Mouse (Mus musculus) CH12.LX (cell line): ENCODE measurements around the gene Jsrp1. TPM values are rescaled to one million over a fixed set of nuclear protein-coding genes. Genes with fewer than 3 reads are reported as not detected.

Experiments
- DNase-seq: peaks from one replicate; pipeline ENCODE4 v3.0.0-alpha.2; 2013; ENCODE audit errors: extremely low read depth
- H3K27ac ChIP-seq: 2 replicates; pipeline ENCODE4 v1.5.1; 2012; ENCODE audit warnings: low read depth, mild to moderate bottlenecking, control low read depth, moderate library complexity; ENCODE audit not compliant: insufficient read depth
- H3K27me3 ChIP-seq: replicated peaks from 2 replicates; pipeline ENCODE3; 2012; ENCODE audit warnings: inconsistent platforms
- H3K36me3 ChIP-seq, 2 experiments: replicated peaks in 1 of 2; 2 replicates each; pipeline versions ENCODE3 to v1.6.1; 2012; ENCODE audit warnings: inconsistent platforms in 1 of 2, low read length in 1 of 2, mild to moderate bottlenecking in 1 of 2, mixed read lengths in 1 of 2, moderate library complexity in 1 of 2; ENCODE audit not compliant: control insufficient read depth in 1 of 2, insufficient read depth in 1 of 2
- H3K4me1 ChIP-seq, 2 experiments: 2 replicates each; pipeline ENCODE4 v1.6.1; 2012; ENCODE audit warnings: inconsistent platforms in 1 of 2, moderate library complexity in 1 of 2; ENCODE audit not compliant: insufficient read depth in 2 of 2, control insufficient read depth in 1 of 2
- H3K4me2 ChIP-seq: 2 replicates; pipeline ENCODE4 v1.6.1; 2012; ENCODE audit warnings: low read depth, mild to moderate bottlenecking, control low read depth; ENCODE audit not compliant: poor library complexity, insufficient read depth, severe bottlenecking
- H3K4me3 ChIP-seq, 3 experiments: fragments of 150-350 bp in 1 of 3; sonication (generic) in 1 of 3; replicated peaks in 1 of 3; 2 replicates each; pipeline versions ENCODE3 to v1.5.1; 2011 to 2012; ENCODE audit warnings: low read depth in 2 of 3, low read length in 2 of 3, mild to moderate bottlenecking in 2 of 3, moderate library complexity in 2 of 3, control low read depth in 1 of 3, improper control_type of control experiment in 1 of 3, inconsistent platforms in 1 of 3, mixed read lengths in 1 of 3; ENCODE audit not compliant: poor library complexity in 1 of 3
- H3K79me2 ChIP-seq: replicated peaks from 2 replicates; pipeline ENCODE4 v1.6.1; 2012; ENCODE audit warnings: mild to moderate bottlenecking, moderate library complexity; ENCODE audit not compliant: control insufficient read depth, poor library complexity, insufficient read depth, severe bottlenecking; ENCODE audit errors: extremely low read depth
- H3K9ac ChIP-seq: 2 replicates; pipeline ENCODE4 v1.6.1; 2012; ENCODE audit warnings: low read depth, mild to moderate bottlenecking, control low read depth, moderate library complexity; ENCODE audit not compliant: insufficient read depth
- H3K9me3 ChIP-seq: replicated peaks from 2 replicates; pipeline ENCODE3; 2012; ENCODE audit warnings: low read length, inconsistent platforms, mixed read lengths
- CHD2 ChIP-seq: IDR thresholded peaks from 2 replicates; pipeline ENCODE4 v1.6.1; 2011; ENCODE audit warnings: low read length, improper control_type of control experiment
- EP300 ChIP-seq: IDR thresholded peaks from 2 replicates; pipeline ENCODE4 v1.6.1; 2011; ENCODE audit warnings: low read length, improper control_type of control experiment
- GABPA ChIP-seq: IDR thresholded peaks from 2 replicates; pipeline ENCODE4 v1.6.1; 2012; ENCODE audit warnings: low read depth, low read length, improper control_type of control experiment, inconsistent platforms; ENCODE audit not compliant: insufficient replicate concordance
- HCFC1 ChIP-seq: IDR thresholded peaks from 2 replicates; pipeline ENCODE4 v1.6.1; 2012; ENCODE audit warnings: low read depth, mild to moderate bottlenecking, inconsistent platforms, low read length, improper control_type of control experiment
- JUN ChIP-seq: IDR thresholded peaks from 2 replicates; pipeline ENCODE4 v1.6.1; 2011; ENCODE audit warnings: low read depth, mild to moderate bottlenecking, low read length, improper control_type of control experiment, moderate library complexity; ENCODE audit not compliant: insufficient read depth
- MAX ChIP-seq: IDR thresholded peaks from 2 replicates; pipeline ENCODE4 v1.6.1; 2011; ENCODE audit warnings: low read length, improper control_type of control experiment
- MAZ ChIP-seq: IDR thresholded peaks from 2 replicates; pipeline ENCODE4 v1.6.1; 2012; ENCODE audit warnings: low read depth, mild to moderate bottlenecking, inconsistent platforms, low read length, improper control_type of control experiment, moderate library complexity
- MYC ChIP-seq: IDR thresholded peaks from 2 replicates; pipeline ENCODE4 v1.6.1; 2011; ENCODE audit warnings: low read depth, mild to moderate bottlenecking, improper control_type of control experiment, low read length
- NELFE ChIP-seq: IDR thresholded peaks from 2 replicates; pipeline ENCODE4 v1.6.1; 2011; ENCODE audit warnings: low read depth, low read length, improper control_type of control experiment
- PAX5 ChIP-seq: IDR thresholded peaks from 2 replicates; pipeline ENCODE4 v1.6.1; 2012; ENCODE audit warnings: low read length, inconsistent platforms, mixed read lengths
- POLR2AphosphoS2 ChIP-seq: IDR thresholded peaks from 2 replicates; pipeline ENCODE4 v1.6.1; 2011; ENCODE audit warnings: low read depth, low read length, improper control_type of control experiment
- RAD21 ChIP-seq: IDR thresholded peaks from 2 replicates; pipeline ENCODE4 v1.6.1; 2011; ENCODE audit warnings: low read depth, mild to moderate bottlenecking, low read length, improper control_type of control experiment, moderate library complexity
- SIN3A ChIP-seq: IDR thresholded peaks from 2 replicates; pipeline ENCODE4 v1.6.1; 2012; ENCODE audit warnings: low read length, improper control_type of control experiment, inconsistent platforms
- SMC3 ChIP-seq: IDR thresholded peaks from 2 replicates; pipeline ENCODE4 v1.6.1; 2011; ENCODE audit warnings: low read depth, low read length, improper control_type of control experiment
- TBP ChIP-seq: conservative IDR thresholded peaks from 2 replicates; pipeline ENCODE4 v1.6.1; 2011; ENCODE audit warnings: low read depth, low read length, improper control_type of control experiment
- TCF12 ChIP-seq: IDR thresholded peaks from 2 replicates; pipeline ENCODE4 v1.6.1; 2014; ENCODE audit warnings: low read depth, mild to moderate bottlenecking, inconsistent platforms, low read length, improper control_type of control experiment
- USF1 ChIP-seq: IDR thresholded peaks from 2 replicates; pipeline ENCODE4 v1.6.1; 2014; ENCODE audit warnings: low read depth, mild to moderate bottlenecking, inconsistent platforms, low read length, improper control_type of control experiment
- USF2 ChIP-seq: conservative IDR thresholded peaks from 2 replicates; pipeline ENCODE4 v1.6.1; 2011; ENCODE audit warnings: low read depth, low read length, improper control_type of control experiment
- ZKSCAN1 ChIP-seq: IDR thresholded peaks from 2 replicates; pipeline ENCODE4 v1.6.1; 2012; ENCODE audit warnings: low read depth, inconsistent platforms, low read length, improper control_type of control experiment, borderline replicate concordance
- dilution Hi-C: fragments of 300-500 bp; cut with MboI; formaldehyde crosslinking; loops from 2 replicates; pipeline ENCODE4 v1.14.3; 2020; ENCODE audit warnings: low sequenced_read_pairs; ENCODE audit not compliant: extremely low pct_unique_long_range_greater_than_20kb, extremely low pct_ligation_motif_present
- in situ Hi-C: fragments of 300-500 bp; cut with MboI; formaldehyde crosslinking; loops from 3 replicates; pipeline ENCODE4 v1.14.3; 2019; ENCODE audit warnings: low sequenced_read_pairs, low pct_ligation_motif_present, low pct_unique_long_range_greater_than_20kb, mixed read lengths
- polyA plus RNA-seq: library from polyadenylated mRNA; unstranded; fragments of >175 nt; gene quantifications from 2 replicates; pipeline ENCODE4 v1.2.1, GENCODE M21; 2012; ENCODE audit warnings: low read depth; ENCODE audit not compliant: insufficient read length
- total RNA-seq, 2 experiments: library from RNA; depleted of rRNA; stranded (reverse); fragments of 300-350 nt in 1 of 2; fragments of >200 nt in 1 of 2; gene quantifications; 2 replicates each; pipeline ENCODE4 v1.2.3; 2012 to 2014

Jsrp1 gene
- total and polyA plus RNA-seq, 3 experiments: 0.35 to 1.1 (median 0.72) TPM

DNA sequence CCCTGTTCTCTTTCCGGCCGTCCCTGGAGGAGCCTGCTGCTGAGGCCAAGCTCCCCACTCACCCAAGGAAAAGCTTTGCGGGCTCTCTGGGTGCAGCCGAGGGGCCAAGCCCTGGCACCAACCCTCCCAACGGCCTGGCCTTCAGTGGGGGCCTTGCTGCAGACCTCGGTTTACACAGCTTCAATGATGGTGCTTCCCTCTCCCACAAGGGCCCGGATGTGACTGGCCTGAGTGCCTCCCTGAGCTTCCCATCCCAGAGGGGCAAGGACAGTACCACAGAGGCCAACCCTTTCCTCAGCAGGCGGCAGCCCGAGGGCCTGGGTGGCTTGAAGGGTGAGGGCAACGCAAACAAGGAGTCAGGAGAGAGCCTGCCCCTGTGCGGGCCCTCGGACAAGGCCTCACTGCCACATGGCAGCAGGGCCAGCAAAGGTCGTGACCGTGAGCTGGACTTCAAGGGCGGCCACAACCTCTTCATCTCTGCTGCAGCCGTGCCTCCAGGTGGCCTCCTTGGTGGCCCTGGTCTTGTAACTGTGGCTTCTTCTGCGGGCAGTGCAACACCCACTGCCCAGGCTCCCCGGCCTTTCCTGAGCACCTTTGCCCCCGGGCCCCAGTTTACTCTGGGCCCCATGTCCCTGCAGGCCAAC is 22.4 kb downstream of the Jsrp1 start:
- dilution Hi-C loops: no loop called here
- Histone ChIP-seq H3K4me3 (no peak overlapping the region), H3K9me3 (no peaks in the 10 kb centered on the region), H3K79me2 (no peaks in the 10 kb centered on the region), H3K36me3 (peaks cover 94 to 98% of the 10 kb centered on the region in 2 experiments), H3K4me2 (no peak overlapping the region), H3K27me3 (no peaks in the 10 kb centered on the region), H3K27ac (no peak overlapping the region), H3K4me1 (peaks cover 0 to 3% of the 10 kb centered on the region in 2 experiments; a peak in 2 of 4 replicates), H3K9ac (no peak overlapping the region)
- DNase-seq: no peak
- in situ Hi-C loops: no loop called here
- no peak for TF ChIP-seq MAZ

DNA sequence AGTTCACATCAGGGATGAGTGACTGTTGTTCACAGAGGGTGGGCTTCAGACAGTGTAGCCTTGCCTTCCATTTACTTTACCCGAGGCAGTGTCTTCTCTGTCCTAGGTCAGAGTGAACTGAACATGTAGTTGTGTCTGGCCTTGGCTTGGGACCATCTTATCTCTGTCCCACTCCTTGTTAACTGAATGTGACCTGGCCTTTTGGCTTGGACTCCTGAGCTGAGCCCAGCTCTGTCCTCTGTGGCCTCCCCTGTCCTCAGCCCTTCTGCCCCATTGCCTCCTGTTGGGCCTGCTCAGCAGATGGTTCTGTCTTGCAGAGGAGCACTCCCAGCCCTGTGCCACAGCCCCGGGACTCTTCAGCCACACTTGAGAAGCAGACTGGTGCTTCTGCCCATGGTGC is 25.8 kb downstream of the Jsrp1 start:
- TF ChIP-seq EP300 (no peak), NELFE (no peak), MYC (no peak), CHD2 (no peak), TCF12 (no peak), TBP (no peak), RAD21 (no peak), USF2 (no peak), JUN (no peak), POLR2AphosphoS2 (no peak), SIN3A (no peak), HCFC1 (no peak), ZKSCAN1 (no peak), PAX5 (no peak), USF1 (no peak), SMC3 (no peak), GABPA (no peak), MAZ (no peak), MAX (no peak)
- no peak overlapping the region for H3K9ac ChIP-seq
- H3K79me2 ChIP-seq: no peaks in the 10 kb centered on the region
- dilution Hi-C loops: no loop called here
- no peak overlapping the region for H3K27ac ChIP-seq
- no peaks in the 10 kb centered on the region for H3K9me3 ChIP-seq
- no peaks in the 10 kb centered on the region for H3K27me3 ChIP-seq
- DNase-seq: no peak
- H3K4me3 ChIP-seq: no peak overlapping the region
- H3K36me3 ChIP-seq: peaks cover 98 to 99% of the 10 kb centered on the region in 2 experiments
- no peaks in the 10 kb centered on the region for H3K4me1 ChIP-seq
- in situ Hi-C loops: no loop called here
- no peak overlapping the region for H3K4me2 ChIP-seq
